Mouse (Mus musculus) spleen, adult 2 months (tissue): ENCODE measurements around the gene Rbfox1.

Source experiments
- CTCF ChIP-seq: fragments of 200-500 bp; IDR thresholded peaks from 2 replicates; pipeline ENCODE4 v1.5.1; 2011; ENCODE audit warnings: mild to moderate bottlenecking, inconsistent platforms; ENCODE audit not compliant: insufficient read depth, insufficient read length, insufficient replicate concordance; ENCODE audit errors: extremely low read depth
- POLR2A ChIP-seq: fragments of 200-500 bp; IDR thresholded peaks from 2 replicates; pipeline ENCODE4 v1.6.1; 2011; ENCODE audit warnings: low read depth, low read length, inconsistent platforms

DNA sequence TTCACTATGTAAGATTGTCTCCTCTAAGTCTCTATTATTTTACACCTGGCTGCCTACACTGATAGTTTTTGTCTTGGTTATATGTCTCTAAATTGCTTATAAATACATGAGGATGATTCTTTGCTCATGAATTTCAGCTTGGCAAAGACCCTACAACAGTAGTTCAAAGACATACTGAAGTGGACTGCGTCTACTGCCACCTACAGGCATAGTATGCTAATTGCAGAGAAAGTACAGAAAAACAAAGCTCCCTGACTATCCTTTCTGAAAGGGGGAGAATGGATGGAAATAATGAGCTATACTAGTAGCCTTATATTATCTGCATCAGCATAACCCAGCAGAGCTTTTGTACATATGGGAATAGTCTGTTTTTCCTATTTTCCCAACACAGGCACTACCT is 1390.7 kb downstream of the Rbfox1 start:
- no peak for TF ChIP-seq CTCF
- no peak for TF ChIP-seq POLR2A
